Mouse (Mus musculus): ENCODE data around the gene Tnfsfm13. TPM values are rescaled to one million over a fixed set of nuclear protein-coding genes. Genes with fewer than 3 reads are reported as not detected.

The Tnfsfm13 gene
- total and polyA plus RNA-seq, 3 experiments: 0.08 TPM; not detected in 2

DNA sequence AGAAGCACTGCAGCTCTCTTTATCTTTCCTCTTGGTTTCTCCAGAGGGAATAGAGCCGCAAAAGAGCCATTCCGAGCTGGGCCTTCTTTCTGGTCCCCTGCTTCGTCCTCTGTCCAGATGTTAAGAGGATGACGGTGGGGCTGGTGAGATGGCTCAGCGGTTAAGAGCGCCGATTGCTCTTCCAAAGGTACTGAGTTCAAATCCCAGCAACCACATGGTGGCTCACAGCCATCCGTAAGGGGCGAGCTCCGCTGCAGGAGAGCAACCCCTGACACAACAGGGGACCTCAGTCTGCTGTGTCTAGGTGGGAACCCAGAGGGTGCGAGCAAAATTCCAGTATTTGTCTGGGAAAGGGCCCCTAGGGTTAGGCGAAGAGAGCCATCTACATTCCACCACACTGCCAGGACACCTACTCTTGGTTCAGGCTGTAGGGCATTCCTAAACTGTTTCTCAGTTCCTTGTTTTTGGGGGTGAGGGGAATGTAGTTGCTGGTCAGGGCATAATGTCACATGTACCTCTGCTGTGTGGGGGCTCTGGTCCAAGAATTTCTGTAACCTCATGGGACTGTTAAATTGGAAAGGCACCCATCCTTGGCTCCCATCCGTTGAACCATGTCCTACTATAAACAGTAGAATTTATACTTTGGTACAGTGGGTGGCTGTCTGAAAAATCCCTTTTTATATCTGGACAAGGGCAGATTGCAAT, 32.8 kb downstream of the Tnfsfm13 start (continued):
- TF ChIP-seq CTCF (conservative IDR thresholded peaks at IDR 0.05 in 1 of 2, IDR thresholded peaks at IDR 0.05 in 1 of 2; ENCODE audit: low read depth in 2 of 2, low read length in 2 of 2) (no peak), TCF12 (IDR thresholded peaks at IDR 0.05; ENCODE audit: low read depth, low read length) (peak; percentile 35; the same call in 1 of the 2 replicates), BHLHE40 (IDR thresholded peaks at IDR 0.05; ENCODE audit: low read depth, low read length) (peak; percentile 37; the same call in 1 of the 2 replicates), E2F4 (IDR thresholded peaks at IDR 0.05; ENCODE audit: insufficient replicate concordance, low read depth, low read length) (no peak)

DNA sequence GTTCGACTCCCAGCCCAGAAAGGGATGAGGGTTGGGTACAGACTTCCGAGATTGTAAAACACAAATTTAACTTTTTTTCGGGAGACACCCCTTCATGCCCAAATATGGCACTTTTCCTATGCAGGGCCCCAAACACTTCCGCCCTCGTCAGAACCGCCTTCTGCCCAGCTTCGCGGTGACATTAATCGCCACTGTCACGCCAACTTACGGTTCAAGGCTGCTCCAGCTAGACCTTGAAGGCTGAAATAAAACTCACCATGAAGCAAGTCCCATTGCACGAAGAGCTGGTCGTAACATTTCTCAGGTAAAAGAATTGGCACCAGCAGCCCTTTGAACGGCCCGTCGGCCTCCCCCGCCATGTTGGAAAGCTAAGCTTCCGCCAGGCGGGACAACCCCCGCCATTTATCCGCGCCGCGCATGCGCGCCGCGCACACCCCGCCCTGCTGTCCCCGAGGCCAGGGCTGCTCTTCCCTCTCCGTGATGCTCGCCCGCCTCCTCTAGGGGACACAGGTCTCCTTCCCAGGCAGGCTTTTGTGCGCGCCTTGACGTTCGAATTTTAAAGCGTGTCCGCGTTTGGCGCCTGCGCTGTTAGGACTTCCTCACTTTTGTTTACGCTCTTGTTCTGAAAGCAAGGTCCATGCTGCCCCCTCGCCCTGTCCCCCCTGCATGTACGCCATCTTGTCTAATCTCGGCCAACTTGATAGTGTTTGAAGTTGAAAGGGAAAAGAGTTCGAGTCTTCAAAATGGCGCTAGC, 33.5 kb downstream of the Tnfsfm13 start, which contains the start of gene Mpdu1:
TSS of gene Mpdu1 (minus strand) at position 430 of the 754 bp plus-strand sequence.
- peak within 1 kb of the TSS; percentile 95 for H3K27ac ChIP-seq (ENCODE audit: insufficient read depth, low read depth)
- DNase-seq (ENCODE audit: extremely low read depth): peak; percentile 99
- peaks cover 18 to 68% of the 10 kb centered on the region in 2 experiments for H3K4me1 ChIP-seq (ENCODE audit: control insufficient read depth in 1 of 2, insufficient read depth in 2 of 2)
- H3K4me3 ChIP-seq (replicated peaks in 1 of 3; ENCODE audit: low read depth in 2 of 3, low read length in 2 of 3, poor library complexity in 1 of 3): peak within 1 kb of the TSS; percentile 66 to 70 (median 70)
- H3K9me3 ChIP-seq (replicated peaks; ENCODE audit: low read length): no peaks in the 10 kb centered on the region
- no peaks in the 10 kb centered on the region for H3K27me3 ChIP-seq (replicated peaks)
- peak within 1 kb of the TSS; percentile 97 for H3K9ac ChIP-seq (ENCODE audit: insufficient read depth, low read depth)
- dilution Hi-C loops (cut with MboI; ENCODE audit: extremely low pct_ligation_motif_present, extremely low pct_unique_long_range_greater_than_20kb, low sequenced_read_pairs): no loop called here
- peak within 1 kb of the TSS; percentile 65 for H3K4me2 ChIP-seq (ENCODE audit: insufficient read depth, low read depth, poor library complexity, severe bottlenecking)
- peaks cover 27% of the 10 kb centered on the region for H3K79me2 ChIP-seq (replicated peaks; ENCODE audit: control insufficient read depth, extremely low read depth, insufficient read depth, poor library complexity, severe bottlenecking)
- in situ Hi-C loops (cut with MboI; ENCODE audit: low pct_ligation_motif_present, low pct_unique_long_range_greater_than_20kb, low sequenced_read_pairs): no loop called here
- peaks cover 32 to 50% of the 10 kb centered on the region in 2 experiments for H3K36me3 ChIP-seq (replicated peaks in 1 of 2; ENCODE audit: control insufficient read depth in 1 of 2, insufficient read depth in 1 of 2, low read length in 1 of 2)
- TF ChIP-seq ZMIZ1 (IDR thresholded peaks at IDR 0.05; ENCODE audit: low read depth, low read length) (peak; percentile 97), POLR2AphosphoS2 (IDR thresholded peaks at IDR 0.05; ENCODE audit: low read depth, low read length) (peak; percentile 91), JUN (IDR thresholded peaks at IDR 0.05; ENCODE audit: insufficient read depth, low read depth, low read length) (no peak), CHD1 (IDR thresholded peaks at IDR 0.05; ENCODE audit: low read depth, low read length) (peak; percentile 95), E2F4 (IDR thresholded peaks at IDR 0.05; ENCODE audit: insufficient replicate concordance, low read depth, low read length) (no peak; the same call in none of the 2 replicates), USF1 (IDR thresholded peaks at IDR 0.05; ENCODE audit: low read depth, low read length) (no peak), GABPA (IDR thresholded peaks at IDR 0.05; ENCODE audit: insufficient replicate concordance, low read depth, low read length) (no peak; the same call in 1 of the 2 replicates), MAX (IDR thresholded peaks at IDR 0.05; ENCODE audit: low read length) (peak; percentile 94), ZNF384 (IDR thresholded peaks at IDR 0.05; ENCODE audit: low read depth, low read length) (peak; percentile 76), RCOR1 (conservative IDR thresholded peaks at IDR 0.05; ENCODE audit: low read depth, low read length) (peak; percentile 63; the same call in 1 of the 2 replicates), BHLHE40 (IDR thresholded peaks at IDR 0.05; ENCODE audit: low read depth, low read length) (peak; percentile 33), SIN3A (IDR thresholded peaks at IDR 0.05; ENCODE audit: low read length) (peak; percentile 88), POLR2A (IDR thresholded peaks at IDR 0.05; ENCODE audit: low read depth, low read length) (peak; percentile 98), ZC3H11A (IDR thresholded peaks at IDR 0.05; ENCODE audit: low read depth, low read length) (no peak), EP300 (IDR thresholded peaks at IDR 0.05; ENCODE audit: low read length) (no peak), CHD2 (IDR thresholded peaks at IDR 0.05; ENCODE audit: low read length) (peak; percentile 37; the same call in 1 of the 2 replicates), RAD21 (IDR thresholded peaks at IDR 0.05; ENCODE audit: low read depth, low read length) (peak; percentile 34), NRF1 (IDR thresholded peaks at IDR 0.05; ENCODE audit: low read depth, low read length) (peak; percentile 94), HCFC1 (IDR thresholded peaks at IDR 0.05; ENCODE audit: low read depth, low read length) (peak; percentile 82), MAFK (IDR thresholded peaks at IDR 0.05; ENCODE audit: insufficient replicate concordance, low read length) (no peak), PAX5 (IDR thresholded peaks at IDR 0.05; ENCODE audit: low read length) (no peak), NELFE (IDR thresholded peaks at IDR 0.05; ENCODE audit: low read depth, low read length) (peak; percentile 98), USF2 (conservative IDR thresholded peaks at IDR 0.05; ENCODE audit: low read depth, low read length) (no peak), CTCF (conservative IDR thresholded peaks at IDR 0.05 in 1 of 2, IDR thresholded peaks at IDR 0.05 in 1 of 2; ENCODE audit: low read depth in 2 of 2, low read length in 2 of 2) (peak in 1 of 2 experiments; percentile 52; a peak in 2 of 4 replicates), SMC3 (IDR thresholded peaks at IDR 0.05; ENCODE audit: low read depth, low read length) (no peak), IRF4 (IDR thresholded peaks at IDR 0.05; ENCODE audit: low read depth, low read length) (peak; percentile 67), ZKSCAN1 (IDR thresholded peaks at IDR 0.05; ENCODE audit: borderline replicate concordance, low read depth, low read length) (no peak), MXI1 (IDR thresholded peaks at IDR 0.05; ENCODE audit: low read depth, low read length) (peak; percentile 89), KAT2A (IDR thresholded peaks at IDR 0.05; ENCODE audit: insufficient replicate concordance, low read length) (peak; percentile 91), TCF12 (IDR thresholded peaks at IDR 0.05; ENCODE audit: low read depth, low read length) (peak; percentile 99), ELF1 (IDR thresholded peaks at IDR 0.05; ENCODE audit: low read depth, low read length) (peak; percentile 92), MAZ (IDR thresholded peaks at IDR 0.05; ENCODE audit: low read depth, low read length) (peak; percentile 97), JUND (conservative IDR thresholded peaks at IDR 0.05; ENCODE audit: low read depth, low read length) (no peak), TBP (conservative IDR thresholded peaks at IDR 0.05; ENCODE audit: low read depth, low read length) (peak; percentile 96)

Data from CH12.LX (cell line).